14 mouse cellular contexts compared by ENCODE assay signal in the genomic region with DNA sequence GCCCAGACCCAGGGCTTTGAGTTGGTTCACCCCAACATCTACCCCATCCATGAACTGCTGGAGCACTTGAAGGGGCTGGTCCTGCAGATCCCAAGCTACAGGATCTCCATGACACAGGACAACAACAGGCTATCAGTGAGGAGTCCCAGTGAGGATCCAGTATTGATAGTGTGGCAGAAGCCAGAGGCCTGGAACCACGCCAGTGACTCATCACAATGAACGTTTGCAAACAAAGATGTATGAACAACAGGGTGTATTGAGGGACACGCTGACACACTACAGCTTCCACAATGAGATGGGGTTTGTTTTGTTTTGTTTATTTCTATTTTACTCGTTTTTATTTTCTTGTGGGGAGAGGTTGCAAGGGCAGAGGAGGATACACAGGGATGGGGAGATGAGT. TPM values are rescaled to one million over a fixed set of nuclear protein-coding genes. Genes with fewer than 3 reads are reported as not detected.
DNase-seq lines count a peak whose midpoint lies in the region; ATAC-seq and TF ChIP-seq lines count a peak whose summit lies in the region.
"Had no signal": no experiment of that assay in that cellular context is flagged by ENCODE, and none has a peak within 500 bp of the region (broad histone marks: within the 10 kb centered on the region; RNA-seq: fewer than 3 reads in every experiment).

No protein-coding gene starts in this region.

- no peaks in the 10 kb centered on the region for H3K27me3 ChIP-seq in cerebellum, adult 2 months (ENCODE audit: control insufficient read depth, insufficient read depth, low read length)
- no peaks in the 10 kb centered on the region for H3K27me3 ChIP-seq in liver, postnatal 0 days (ENCODE audit: insufficient read depth, low read length)
- no peaks in the 10 kb centered on the region for H3K27me3 ChIP-seq in liver, embryonic 12.5 days (replicated peaks)
- H3K27me3 ChIP-seq in limb, embryonic 10.5 days (ENCODE audit: low read depth, poor library complexity, severe bottlenecking) = no peaks in the 10 kb centered on the region

- H3K4me2 ChIP-seq in liver, postnatal 0 days (ENCODE audit: low read depth, low read length) = no peak overlapping the region
- H3K4me2 ChIP-seq in liver, embryonic 12.5 days = no peak overlapping the region
- H3K4me2 ChIP-seq: liver, embryonic 11.5 days had no signal

- H3K36me3 ChIP-seq in liver, postnatal 0 days (replicated peaks; ENCODE audit: insufficient read depth, low read length) = no peaks in the 10 kb centered on the region
- no peaks in the 10 kb centered on the region for H3K36me3 ChIP-seq in liver, embryonic 12.5 days
- no peaks in the 10 kb centered on the region for H3K36me3 ChIP-seq in limb, embryonic 10.5 days
- H3K36me3 ChIP-seq: embryonic facial prominence, embryonic 10.5 days; heart, embryonic 10.5 days had no signal

- TF ChIP-seq CTCF in cerebellum, adult 2 months (IDR thresholded peaks at IDR 0.05; ENCODE audit: borderline replicate concordance, insufficient read depth, low read depth, low read length) = no peak
- no peak for TF ChIP-seq CTCF in liver, postnatal 0 days (IDR thresholded peaks at IDR 0.05; ENCODE audit: low read depth)

- H3K9ac ChIP-seq in liver, postnatal 0 days (replicated peaks) = no peak overlapping the region
- H3K9ac ChIP-seq in liver, embryonic 12.5 days = no peak overlapping the region

- TF ChIP-seq EP300 in liver, postnatal 0 days (IDR thresholded peaks at IDR 0.05; ENCODE audit: low read depth) = no peak

- H3K4me1 ChIP-seq in cerebellum, adult 2 months (ENCODE audit: control insufficient read depth, insufficient read depth, low read length) = no peaks in the 10 kb centered on the region
- no peaks in the 10 kb centered on the region; the same call in 1 of the 2 replicates for H3K4me1 ChIP-seq in liver, postnatal 0 days (ENCODE audit: insufficient read depth)
- no peaks in the 10 kb centered on the region for H3K4me1 ChIP-seq in liver, embryonic 12.5 days
- no peaks in the 10 kb centered on the region for H3K4me1 ChIP-seq in limb, embryonic 10.5 days
- H3K4me1 ChIP-seq: embryonic facial prominence, embryonic 10.5 days; heart, embryonic 10.5 days had no signal

- peaks cover 9% of the 10 kb centered on the region; the same call in 1 of the 2 replicates for H3K9me3 ChIP-seq in liver, postnatal 0 days (ENCODE audit: low read length)
- H3K9me3 ChIP-seq in liver, embryonic 12.5 days (replicated peaks) = peaks cover 5% of the 10 kb centered on the region; the same call in 1 of the 2 replicates
- H3K9me3 ChIP-seq in limb, embryonic 10.5 days (replicated peaks) = 0 out of 2 replicates have a peak, but pooled peaks cover 3% of the 10 kb centered on the region

- H3K4me3 ChIP-seq in cerebellum, adult 2 months (replicated peaks; ENCODE audit: insufficient read depth, low read depth, low read length) = no peak overlapping the region
- H3K4me3 ChIP-seq in liver, postnatal 0 days (ENCODE audit: low read depth, low read length) = no peak overlapping the region
- no peak overlapping the region for H3K4me3 ChIP-seq in liver, embryonic 12.5 days
- no peak overlapping the region for H3K4me3 ChIP-seq in limb, embryonic 10.5 days
- H3K4me3 ChIP-seq: embryonic facial prominence, embryonic 10.5 days; heart, embryonic 10.5 days; left cerebral cortex, adult 2 months had no signal

- DNase-seq in cerebellum, adult 2 months = peak; percentile 13 to 14
- no peak for DNase-seq in cerebellum, postnatal 4 days (ENCODE audit: low spot score in 2 of 2)
- peak; percentile 43 for DNase-seq in liver, postnatal 0 days
- peak; percentile 22 for DNase-seq in NIH3T3 (ENCODE audit: low read depth)
- DNase-seq in layer of hippocampus, adult 9-10 months (ENCODE audit: low spot score) = peak; percentile 38
- no peak for DNase-seq in c-Kit-positive CD71-positive TER-119-positive erythroid progenitor cells, embryonic 14.5 days (ENCODE audit: low spot score)
- no peak for DNase-seq in limb, embryonic 10.5 days (ENCODE audit: low spot score)
- DNase-seq: kidney, adult 8-10 months; lung, postnatal 4 days had no signal

- ATAC-seq in liver, postnatal 0 days = no peak
- no peak for ATAC-seq in liver, embryonic 12.5 days

- TF ChIP-seq POLR2A in cerebellum, adult 2 months (IDR thresholded peaks at IDR 0.05; ENCODE audit: borderline replicate concordance, insufficient read depth, low read length) = no peak

- 29% methylated on average over 4 of the region's 4 CpGs for WGBS in cerebellum, adult 2 months
- WGBS in liver, postnatal 0 days (ENCODE audit: insufficient replicate concordance) = 46% methylated on average over 4 of the region's 4 CpGs
- 44% methylated on average over 4 of the region's 4 CpGs for WGBS in liver, embryonic 12.5 days (ENCODE audit: insufficient replicate concordance)
- 74% methylated on average over 4 of the region's 4 CpGs for WGBS in limb, embryonic 10.5 days

- no peak overlapping the region for H3K27ac ChIP-seq in cerebellum, adult 2 months (ENCODE audit: insufficient read depth, low read length)
- H3K27ac ChIP-seq in liver, postnatal 0 days (ENCODE audit: low read depth) = no peak overlapping the region
- no peak overlapping the region for H3K27ac ChIP-seq in liver, embryonic 12.5 days
- no peak overlapping the region for H3K27ac ChIP-seq in limb, embryonic 10.5 days
- H3K27ac ChIP-seq: embryonic facial prominence, embryonic 10.5 days; heart, embryonic 10.5 days; left cerebral cortex, adult 2 months had no signal

RNA-seq across cellular contexts. Expression of a gene that starts 17.7 kb away (rescaled TPM):
- polyA plus RNA-seq in cerebellum, adult 2 months (2012; rRNA removed) = 14.1 and 14.4 TPM in 2 replicates
- 64.4 and 86.3 TPM in 2 replicates for polyA plus RNA-seq in liver, postnatal 0 days (2015; fragmentation: Nextera tagmentation; extraction: Ambion mirVana)
- polyA plus RNA-seq in liver, embryonic 12.5 days (2016; fragmentation: Nextera tagmentation; extraction: Ambion mirVana) = 33.3 and 35.4 TPM in 2 replicates
- 61.2 and 74.4 TPM in 2 replicates for polyA plus RNA-seq in limb, embryonic 10.5 days (2016; fragmentation: Nextera tagmentation; extraction: Ambion mirVana)

Comparison
In these comparisons a context has a peak if more than half of its experiments do, and no peak if none do; other contexts are left out.
1. DNase-seq: peak in cerebellum, adult 2 months (2 of 2), liver, postnatal 0 days (single experiment), NIH3T3 (single experiment) and layer of hippocampus, adult 9-10 months (single experiment); none in cerebellum, postnatal 4 days (0 of 2), c-Kit-positive CD71-positive TER-119-positive erythroid progenitor cells, embryonic 14.5 days (single experiment) and limb, embryonic 10.5 days (single experiment).